Mouse (Mus musculus): ENCODE measurements around the gene Pex14. TPM values are rescaled to one million over a fixed set of nuclear protein-coding genes. Genes with fewer than 3 reads are reported as not detected.

Pex14 gene
- polyA plus RNA-seq, 1 experiment from 2014 or later = 49.2 TPM

- H3K4me2 ChIP-seq = no peak overlapping the region
- peaks cover 40% of the 10 kb centered on the region for H3K27me3 ChIP-seq
- no peaks in the 10 kb centered on the region for H3K9me3 ChIP-seq
- ATAC-seq (ENCODE audit: low FRiP score) = no peak
- peaks cover 2% of the 10 kb centered on the region; the same call in 1 of the 2 replicates for H3K36me3 ChIP-seq (replicated peaks)
- 91% methylated on average over 26 of the region's 26 CpGs for WGBS
- no peak overlapping the region for H3K9ac ChIP-seq
- no peak overlapping the region for H3K27ac ChIP-seq
- H3K4me1 ChIP-seq = peaks cover 42% of the 10 kb centered on the region
- no peak overlapping the region for H3K4me3 ChIP-seq (replicated peaks)
Measured at GRCm38 (mm10) chr4:148938546-148938945, 161.1 kb downstream of the Pex14 start.

DNA sequence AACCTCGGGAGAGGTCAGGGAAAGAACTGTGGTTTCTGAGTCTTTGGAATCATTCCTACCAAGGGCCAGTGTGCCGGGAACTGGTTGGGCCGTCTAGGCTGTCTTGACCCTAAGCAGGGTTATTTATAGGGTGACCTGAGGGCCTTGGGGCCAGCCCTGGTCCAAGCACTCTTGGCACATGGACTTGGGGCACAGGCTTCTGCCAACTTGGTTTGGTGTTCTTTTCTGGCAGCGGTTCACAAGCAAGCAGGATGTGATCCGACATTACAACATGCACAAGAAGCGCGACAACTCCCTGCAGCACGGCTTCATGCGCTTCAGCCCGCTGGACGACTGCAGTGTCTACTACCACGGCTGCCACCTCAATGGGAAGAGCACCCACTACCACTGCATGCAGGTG, 162.9 kb downstream of the Pex14 start:
- H3K4me2 ChIP-seq = no peak overlapping the region
- no peak overlapping the region for H3K9ac ChIP-seq
- peaks cover 39% of the 10 kb centered on the region for H3K4me1 ChIP-seq
- H3K27me3 ChIP-seq = peaks cover 29% of the 10 kb centered on the region
- no peak for ATAC-seq (ENCODE audit: low FRiP score)
- WGBS = 92% methylated on average over 12 of the region's 12 CpGs
- no peaks in the 10 kb centered on the region for H3K9me3 ChIP-seq
- H3K36me3 ChIP-seq (replicated peaks) = peaks cover 2% of the 10 kb centered on the region; the same call in 1 of the 2 replicates
- no peak overlapping the region for H3K4me3 ChIP-seq (replicated peaks)
- no peak overlapping the region for H3K27ac ChIP-seq

- no peak overlapping the region for H3K27ac ChIP-seq
- H3K4me1 ChIP-seq = peaks cover 39% of the 10 kb centered on the region
- H3K27me3 ChIP-seq = peaks cover 29% of the 10 kb centered on the region
- H3K4me3 ChIP-seq (replicated peaks) = no peak overlapping the region
- no peak overlapping the region for H3K9ac ChIP-seq
- no peaks in the 10 kb centered on the region for H3K9me3 ChIP-seq
- 90% methylated on average over 12 of the region's 12 CpGs for WGBS
- no peak overlapping the region for H3K4me2 ChIP-seq
- ATAC-seq (ENCODE audit: low FRiP score) = no peak
- peaks cover 2% of the 10 kb centered on the region; the same call in 1 of the 2 replicates for H3K36me3 ChIP-seq (replicated peaks)
Measured at GRCm38 (mm10) chr4:148936111-148936510, 163.6 kb downstream of the Pex14 start.

GRCm38 (mm10) chr4:148935211-148935610, 164.5 kb downstream of the Pex14 start:
- WGBS = 45% methylated on average over 13 of the region's 13 CpGs
- Histone ChIP-seq H3K9ac (no peak overlapping the region), H3K4me3 (replicated peaks) (no peak overlapping the region), H3K4me2 (no peak overlapping the region), H3K9me3 (no peaks in the 10 kb centered on the region), H3K27ac (no peak overlapping the region), H3K27me3 (peaks cover 28% of the 10 kb centered on the region), H3K4me1 (peaks cover 39% of the 10 kb centered on the region), H3K36me3 (replicated peaks) (peaks cover 2% of the 10 kb centered on the region; the same call in 1 of the 2 replicates)
- ATAC-seq (ENCODE audit: low FRiP score) = peak; percentile 45; the same call in 1 of the 2 replicates

DNA sequence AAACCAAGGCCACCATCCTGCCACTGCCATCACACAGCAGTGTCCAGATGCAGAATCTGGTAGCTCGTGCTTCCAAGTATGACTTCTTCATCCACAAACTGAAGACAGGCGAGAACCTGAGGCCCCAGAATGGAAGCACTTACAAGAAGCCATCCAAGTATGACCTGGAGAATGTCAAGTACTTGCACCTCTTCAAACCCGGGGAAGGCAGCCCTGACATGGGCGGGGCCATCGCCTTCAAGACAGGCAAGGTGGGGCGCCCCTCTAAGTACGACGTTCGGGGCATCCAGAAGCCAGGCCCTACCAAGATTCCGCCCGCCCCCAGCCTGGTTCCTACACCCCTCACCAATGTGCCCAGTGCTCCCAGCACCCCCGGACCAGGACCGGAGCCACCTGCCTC, 166.6 kb downstream of the Pex14 start:
- peaks cover 33% of the 10 kb centered on the region for H3K4me1 ChIP-seq
- H3K4me3 ChIP-seq (replicated peaks) = no peak overlapping the region
- H3K4me2 ChIP-seq = no peak overlapping the region
- no peak overlapping the region for H3K9ac ChIP-seq
- WGBS = 93% methylated on average over 13 of the region's 13 CpGs
- H3K9me3 ChIP-seq = no peaks in the 10 kb centered on the region
- no peaks in the 10 kb centered on the region; the same call in 1 of the 2 replicates for H3K36me3 ChIP-seq (replicated peaks)
- no peak overlapping the region for H3K27ac ChIP-seq
- ATAC-seq (ENCODE audit: low FRiP score) = no peak
- H3K27me3 ChIP-seq = peaks cover 21% of the 10 kb centered on the region

DNA sequence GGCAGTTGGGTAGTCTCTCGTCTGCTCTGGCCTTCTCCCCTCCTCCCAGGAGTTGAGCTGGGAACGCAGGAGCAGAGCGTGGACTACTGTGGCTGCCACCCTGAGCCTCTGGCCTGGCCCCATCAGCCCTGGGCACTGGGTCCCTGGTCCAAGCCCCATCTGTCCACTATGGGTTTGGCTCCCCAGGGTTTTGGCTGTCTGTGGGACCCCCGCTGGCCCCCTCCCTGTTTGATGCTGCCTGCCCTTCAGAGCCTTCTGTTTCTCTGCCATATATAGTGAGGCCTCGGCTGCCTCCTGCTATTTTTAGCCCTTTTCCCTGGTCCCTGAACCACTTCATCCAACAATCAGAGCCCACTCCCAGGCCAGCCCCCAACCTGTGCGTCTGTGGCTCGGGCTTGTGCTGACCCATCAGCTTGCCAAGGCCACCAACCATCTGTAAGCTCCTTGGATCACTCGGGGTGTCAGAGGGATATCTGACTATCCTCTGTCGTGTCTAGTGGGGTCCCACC, 168.9 kb downstream of the Pex14 start:
- Histone ChIP-seq H3K4me1 (peaks cover 46% of the 10 kb centered on the region), H3K9ac (no peak overlapping the region), H3K4me3 (replicated peaks) (no peak overlapping the region), H3K27me3 (peaks cover 39% of the 10 kb centered on the region), H3K36me3 (replicated peaks) (no peaks in the 10 kb centered on the region; the same call in 1 of the 2 replicates), H3K4me2 (no peak overlapping the region), H3K27ac (0 out of 2 replicates have a peak overlapping the region, but pooled peaks have one; percentile 5), H3K9me3 (no peaks in the 10 kb centered on the region)
- 66% methylated on average over 9 of the region's 9 CpGs for WGBS
- ATAC-seq (ENCODE audit: low FRiP score) = no peak

- H3K4me1 ChIP-seq = peaks cover 51% of the 10 kb centered on the region
- H3K27ac ChIP-seq = no peak overlapping the region
- H3K36me3 ChIP-seq (replicated peaks) = no peaks in the 10 kb centered on the region; the same call in 1 of the 2 replicates
- H3K9me3 ChIP-seq = no peaks in the 10 kb centered on the region
- ATAC-seq (ENCODE audit: low FRiP score) = no peak
- H3K27me3 ChIP-seq = peaks cover 50% of the 10 kb centered on the region
- 91% methylated on average over 16 of the region's 16 CpGs for WGBS
- no peak overlapping the region for H3K4me3 ChIP-seq (replicated peaks)
- H3K9ac ChIP-seq = no peak overlapping the region
- no peak overlapping the region for H3K4me2 ChIP-seq
Measured at GRCm38 (mm10) chr4:148928876-148929275, 170.8 kb downstream of the Pex14 start.

DNA sequence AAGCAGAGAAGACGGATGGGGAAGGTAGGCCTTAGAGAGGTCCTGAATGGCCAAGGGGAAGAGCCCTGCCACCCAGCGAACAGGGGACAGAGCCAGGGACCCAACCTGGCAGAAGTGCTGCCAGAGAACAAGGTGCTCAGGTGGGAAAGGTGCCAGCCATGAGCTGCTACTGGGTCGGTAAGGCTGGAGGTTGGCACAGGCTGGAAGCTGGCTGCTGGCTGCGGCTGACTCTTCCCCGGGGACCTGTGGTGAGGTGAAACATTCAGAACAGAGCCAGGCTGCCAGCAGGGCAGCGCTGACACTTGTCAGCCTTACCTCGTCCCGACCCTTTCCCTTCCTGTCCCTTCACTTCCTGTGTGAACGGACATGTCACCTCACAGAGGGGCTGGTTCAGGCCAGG, 171.4 kb downstream of the Pex14 start:
- H3K36me3 ChIP-seq (replicated peaks) = no peaks in the 10 kb centered on the region; the same call in 1 of the 2 replicates
- no peak overlapping the region for H3K27ac ChIP-seq
- no peak overlapping the region for H3K9ac ChIP-seq
- no peak for ATAC-seq (ENCODE audit: low FRiP score)
- H3K9me3 ChIP-seq = no peaks in the 10 kb centered on the region
- 79% methylated on average over 9 of the region's 9 CpGs for WGBS
- H3K4me2 ChIP-seq = no peak overlapping the region
- peaks cover 56% of the 10 kb centered on the region for H3K4me1 ChIP-seq
- no peak overlapping the region for H3K4me3 ChIP-seq (replicated peaks)
- peaks cover 51% of the 10 kb centered on the region for H3K27me3 ChIP-seq

DNA sequence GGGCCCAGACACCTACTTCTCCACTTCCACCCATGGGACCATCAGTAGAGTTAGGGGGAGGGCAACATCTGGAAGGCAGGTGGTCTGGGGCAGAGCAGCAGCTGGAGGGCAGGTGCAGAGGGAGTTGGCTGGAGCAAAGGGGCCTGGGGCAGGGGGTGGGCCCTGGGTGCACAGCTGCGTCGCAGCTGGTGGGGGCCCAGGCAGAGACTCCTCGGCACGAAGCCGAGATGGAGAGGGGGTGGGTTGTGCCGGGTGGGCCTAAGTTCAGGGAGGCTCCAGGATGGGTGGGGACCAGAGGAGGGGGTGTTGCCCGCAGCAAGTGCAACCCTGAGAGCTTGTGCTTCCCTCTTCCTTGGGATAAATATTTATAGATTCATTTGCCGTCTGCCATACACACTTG, 173.2 kb downstream of the Pex14 start:
- Histone ChIP-seq H3K9ac (no peak overlapping the region), H3K27ac (no peak overlapping the region), H3K27me3 (peaks cover 59% of the 10 kb centered on the region), H3K4me1 (peaks cover 71% of the 10 kb centered on the region), H3K36me3 (replicated peaks) (no peaks in the 10 kb centered on the region), H3K4me3 (replicated peaks) (no peak overlapping the region), H3K4me2 (no peak overlapping the region), H3K9me3 (no peaks in the 10 kb centered on the region)
- 47% methylated on average over 8 of the region's 8 CpGs for WGBS
- ATAC-seq (ENCODE audit: low FRiP score) = no peak

DNA sequence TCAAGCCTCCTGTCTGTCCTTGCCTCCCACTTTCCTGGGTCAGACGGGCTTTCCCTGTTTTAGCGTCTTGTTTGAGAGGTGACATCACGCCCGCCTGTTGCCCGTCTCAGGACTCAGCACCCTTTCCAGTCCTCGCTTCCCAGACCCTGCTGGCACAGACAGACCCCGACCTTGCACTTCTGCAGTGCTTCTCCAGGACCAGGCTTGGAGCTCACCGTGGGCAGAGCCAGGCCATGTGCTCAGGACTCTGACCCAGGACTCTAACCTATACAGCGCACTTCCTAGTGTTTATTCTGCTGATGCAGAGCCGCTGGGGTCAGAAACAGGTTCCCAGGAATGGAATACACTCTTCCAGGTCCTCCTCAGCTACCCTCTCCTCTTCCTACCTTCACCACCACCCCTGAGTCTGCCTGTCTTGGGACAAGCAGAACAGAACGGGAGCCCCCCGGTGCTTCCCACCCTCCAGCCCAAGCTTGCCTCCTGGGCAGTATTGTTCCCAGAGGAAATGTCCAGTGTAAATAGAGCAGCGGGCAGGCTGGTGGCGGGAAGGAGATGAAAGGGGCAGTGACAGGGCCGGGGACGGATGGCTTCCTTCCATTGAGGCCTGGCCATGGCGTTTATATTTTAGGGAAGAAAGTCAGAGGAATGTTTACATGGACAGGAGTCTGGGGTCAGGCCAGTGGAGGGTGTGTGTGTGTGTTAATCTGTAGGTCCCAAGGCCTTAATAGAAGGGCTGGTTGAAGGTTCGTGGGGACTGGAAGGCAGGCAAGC, 173.9 kb downstream of the Pex14 start:
- Histone ChIP-seq H3K4me2 (no peak overlapping the region), H3K9ac (no peak overlapping the region), H3K4me1 (peaks cover 71% of the 10 kb centered on the region), H3K27ac (no peak overlapping the region), H3K4me3 (replicated peaks) (no peak overlapping the region), H3K27me3 (peaks cover 61% of the 10 kb centered on the region), H3K9me3 (no peaks in the 10 kb centered on the region), H3K36me3 (replicated peaks) (no peaks in the 10 kb centered on the region)
- ATAC-seq (ENCODE audit: low FRiP score) = no peak
- 32% methylated on average over 18 of the region's 18 CpGs for WGBS

- no peak for ATAC-seq (ENCODE audit: low FRiP score)
- peaks cover 72% of the 10 kb centered on the region for H3K27me3 ChIP-seq
- H3K36me3 ChIP-seq (replicated peaks) = no peaks in the 10 kb centered on the region
- no peak overlapping the region for H3K4me2 ChIP-seq
- H3K9me3 ChIP-seq = no peaks in the 10 kb centered on the region
- H3K4me3 ChIP-seq (replicated peaks) = no peak overlapping the region
- no peak overlapping the region for H3K27ac ChIP-seq
- WGBS = 72% methylated on average over 8 of the region's 8 CpGs
- H3K4me1 ChIP-seq = peaks cover 70% of the 10 kb centered on the region
- H3K9ac ChIP-seq = no peak overlapping the region
Measured at GRCm38 (mm10) chr4:148923976-148924375, 175.7 kb downstream of the Pex14 start.

DNA sequence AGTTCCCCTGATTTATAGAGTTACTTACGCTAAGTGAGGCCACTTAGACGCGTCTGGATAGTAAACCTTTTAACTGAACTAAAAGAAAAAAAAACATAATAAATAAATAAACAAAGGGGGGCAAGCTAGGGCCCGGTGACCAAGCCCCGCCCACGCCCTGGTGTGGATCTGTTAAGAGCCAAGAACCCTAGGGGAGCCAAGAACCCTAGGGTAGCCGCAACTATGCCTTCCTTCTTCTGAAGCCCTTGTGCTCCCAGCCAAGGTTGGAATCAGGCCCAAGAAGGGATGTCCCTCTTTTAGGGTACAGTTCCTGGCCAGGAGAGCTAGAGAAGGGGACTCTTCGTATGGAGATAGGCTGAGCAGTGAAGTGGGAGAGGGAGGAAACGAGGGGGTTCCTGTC, 176.3 kb downstream of the Pex14 start:
- H3K36me3 ChIP-seq (replicated peaks) = no peaks in the 10 kb centered on the region
- WGBS = 83% methylated on average over 9 of the region's 9 CpGs
- no peak overlapping the region for H3K4me3 ChIP-seq (replicated peaks)
- no peak overlapping the region for H3K4me2 ChIP-seq
- peaks cover 70% of the 10 kb centered on the region for H3K27me3 ChIP-seq
- H3K27ac ChIP-seq = no peak overlapping the region
- no peak for ATAC-seq (ENCODE audit: low FRiP score)
- no peak overlapping the region for H3K9ac ChIP-seq
- peaks cover 70% of the 10 kb centered on the region for H3K4me1 ChIP-seq
- H3K9me3 ChIP-seq = no peaks in the 10 kb centered on the region

All from forebrain, embryonic 12.5 days (tissue).